Mouse (Mus musculus) heart, embryonic 10.5 days (tissue): ENCODE results near the gene Camk1g. TPM values are rescaled to one million over a fixed set of nuclear protein-coding genes. Genes with fewer than 3 reads are reported as not detected.

Source experiments
- DNase-seq: peaks from one replicate; pipeline ENCODE4 v3.0.0-alpha.2; 2017; ENCODE audit warnings: low spot score
- H3K27ac ChIP-seq: fragments of 300-500 bp; sonication (generic); 2 replicates; pipeline ENCODE4 v1.5.1; 2016; ENCODE audit warnings: mild to moderate bottlenecking
- H3K27me3 ChIP-seq: fragments of 300-500 bp; sonication (generic); 2 replicates; pipeline ENCODE4 v1.6.1; 2016; ENCODE audit warnings: mild to moderate bottlenecking; ENCODE audit not compliant: poor library complexity, insufficient read depth, severe bottlenecking
- H3K36me3 ChIP-seq: fragments of 300-500 bp; sonication (generic); 2 replicates; pipeline ENCODE4 v1.6.1; 2016; ENCODE audit warnings: mild to moderate bottlenecking, moderate library complexity
- H3K4me1 ChIP-seq: fragments of 300-500 bp; sonication (generic); 2 replicates; pipeline ENCODE4 v1.6.1; 2016; ENCODE audit warnings: mild to moderate bottlenecking
- H3K4me3 ChIP-seq: fragments of 300-500 bp; sonication (generic); 2 replicates; pipeline ENCODE4 v1.5.1; 2016; ENCODE audit warnings: mild to moderate bottlenecking, moderate library complexity
- H3K9me3 ChIP-seq: fragments of 300-500 bp; sonication (generic); 2 replicates; pipeline ENCODE4 v1.6.1; 2016; ENCODE audit warnings: mild to moderate bottlenecking, moderate library complexity
- WGBS: fragments of 180-500 bp; shearing (Covaris S2); methylation state at CpG from one replicate; pipeline ENCODE4 v1.1.7; 2016; 5-methylcytosine and 5-hydroxymethylcytosine counted together
- polyA plus RNA-seq: library from polyadenylated mRNA; unstranded; fragments of >200 nt; fragmentation: Nextera tagmentation; extraction: Ambion mirVana; gene quantifications from 2 replicates; pipeline ENCODE4 v1.2.1, GENCODE M21; 2016

Camk1g gene
- polyA plus RNA-seq, 1 experiment from 2014 or later: 8.3 TPM

- H3K27ac ChIP-seq: no peak overlapping the region
- WGBS: 66% methylated on average over 7 of the region's 7 CpGs
- no peak for DNase-seq
These were observed 43.5 kb downstream of the Camk1g start for GRCm38 (mm10) chr1:193326456-193327145.

GRCm38 (mm10) chr1:193325891-193326290 lies 44.2 kb downstream of the Camk1g start:
- peaks cover 19% of the 10 kb centered on the region for H3K27me3 ChIP-seq
- H3K27ac ChIP-seq: no peak overlapping the region
- DNase-seq: no peak
- WGBS: 84% methylated on average over 6 of the region's 6 CpGs
- peaks cover 24% of the 10 kb centered on the region for H3K4me1 ChIP-seq
- no peaks in the 10 kb centered on the region for H3K36me3 ChIP-seq
- no peak overlapping the region for H3K4me3 ChIP-seq
- no peaks in the 10 kb centered on the region for H3K9me3 ChIP-seq

More at GRCm38 (mm10) chr1:193326456-193327145, 43.5 kb downstream of the Camk1g start:
- Histone ChIP-seq H3K36me3 (no peaks in the 10 kb centered on the region), H3K27me3 (peaks cover 25% of the 10 kb centered on the region), H3K4me1 (peaks cover 24% of the 10 kb centered on the region), H3K4me3 (no peak overlapping the region), H3K9me3 (no peaks in the 10 kb centered on the region)

GRCm38 (mm10) chr1:193324224-193324623 lies 45.9 kb downstream of the Camk1g start:
- no peaks in the 10 kb centered on the region for H3K9me3 ChIP-seq

GRCm38 (mm10) chr1:193323686-193324085 lies 46.4 kb downstream of the Camk1g start:
- peaks cover 4% of the 10 kb centered on the region; the same call in 1 of the 2 replicates for H3K27me3 ChIP-seq
- no peak overlapping the region for H3K4me3 ChIP-seq
- H3K36me3 ChIP-seq: no peaks in the 10 kb centered on the region
- no peak for DNase-seq
- H3K4me1 ChIP-seq: peaks cover 17% of the 10 kb centered on the region
- no peaks in the 10 kb centered on the region for H3K9me3 ChIP-seq
- no peak overlapping the region for H3K27ac ChIP-seq
- 86% methylated on average over 6 of the region's 6 CpGs for WGBS

More at GRCm38 (mm10) chr1:193324224-193324623, 45.9 kb downstream of the Camk1g start:
- H3K27ac ChIP-seq: no peak overlapping the region
- 40% methylated on average over 2 of the region's 2 CpGs for WGBS
- peaks cover 6% of the 10 kb centered on the region; the same call in 1 of the 2 replicates for H3K27me3 ChIP-seq
- DNase-seq: no peak
- no peaks in the 10 kb centered on the region for H3K36me3 ChIP-seq
- H3K4me3 ChIP-seq: no peak overlapping the region
- peaks cover 17% of the 10 kb centered on the region for H3K4me1 ChIP-seq

- Histone ChIP-seq H3K9me3 (no peaks in the 10 kb centered on the region), H3K4me1 (peaks cover 39% of the 10 kb centered on the region), H3K27me3 (no peaks in the 10 kb centered on the region), H3K4me3 (no peak overlapping the region), H3K36me3 (no peaks in the 10 kb centered on the region), H3K27ac (no peak overlapping the region)
- 82% methylated on average over 8 of the region's 8 CpGs for WGBS
- no peak for DNase-seq
These were observed 49.7 kb downstream of the Camk1g start for GRCm38 (mm10) chr1:193320398-193320797.

- no peak for DNase-seq
- H3K4me3 ChIP-seq: no peak overlapping the region
- WGBS: 59% methylated on average over 3 of the region's 3 CpGs
- peaks cover 46% of the 10 kb centered on the region for H3K4me1 ChIP-seq
- H3K27me3 ChIP-seq: no peaks in the 10 kb centered on the region
- H3K9me3 ChIP-seq: no peaks in the 10 kb centered on the region
- H3K27ac ChIP-seq: no peak overlapping the region; the same call in 1 of the 2 replicates
- H3K36me3 ChIP-seq: no peaks in the 10 kb centered on the region
These were observed 50.4 kb downstream of the Camk1g start for GRCm38 (mm10) chr1:193319721-193320120.

GRCm38 (mm10) chr1:193317159-193317559 lies 52.9 kb downstream of the Camk1g start:
- Histone ChIP-seq H3K27ac (peak overlapping the region; percentile 88), H3K36me3 (no peaks in the 10 kb centered on the region), H3K4me1 (peaks cover 37% of the 10 kb centered on the region), H3K27me3 (no peaks in the 10 kb centered on the region), H3K9me3 (no peaks in the 10 kb centered on the region), H3K4me3 (no peak overlapping the region)
- WGBS: 14% methylated on average over 6 of the region's 6 CpGs
- DNase-seq: peak; percentile 90

GRCm38 (mm10) chr1:193316358-193316750 lies 53.7 kb downstream of the Camk1g start:
- Histone ChIP-seq H3K9me3 (no peaks in the 10 kb centered on the region), H3K27ac (peak overlapping the region; percentile 88), H3K4me1 (peaks cover 45% of the 10 kb centered on the region), H3K36me3 (no peaks in the 10 kb centered on the region), H3K4me3 (no peak overlapping the region), H3K27me3 (no peaks in the 10 kb centered on the region)
- DNase-seq: no peak
- 41% methylated on average over 9 of the region's 9 CpGs for WGBS

GRCm38 (mm10) chr1:193315705-193316357 lies 54.3 kb downstream of the Camk1g start:
- Histone ChIP-seq H3K27ac (peak overlapping the region; percentile 88), H3K4me3 (no peak overlapping the region), H3K4me1 (peaks cover 50% of the 10 kb centered on the region), H3K36me3 (no peaks in the 10 kb centered on the region), H3K9me3 (no peaks in the 10 kb centered on the region), H3K27me3 (no peaks in the 10 kb centered on the region)
- DNase-seq: peak; percentile 90
- WGBS: 37% methylated on average over 5 of the region's 5 CpGs

- no peak overlapping the region for H3K4me3 ChIP-seq
- peak overlapping the region; percentile 52; the same call in 1 of the 2 replicates for H3K27ac ChIP-seq
- no peaks in the 10 kb centered on the region for H3K9me3 ChIP-seq
- peaks cover 39% of the 10 kb centered on the region for H3K4me1 ChIP-seq
- DNase-seq: no peak
- no peaks in the 10 kb centered on the region for H3K36me3 ChIP-seq
- 60% methylated on average over 1 of the region's 1 CpGs for WGBS
- no peaks in the 10 kb centered on the region for H3K27me3 ChIP-seq
These were observed 58.5 kb downstream of the Camk1g start for GRCm38 (mm10) chr1:193311596-193311995.

- DNase-seq: no peak
- Histone ChIP-seq H3K4me1 (peaks cover 29% of the 10 kb centered on the region), H3K9me3 (no peaks in the 10 kb centered on the region), H3K27me3 (no peaks in the 10 kb centered on the region), H3K27ac (0 out of 2 replicates have a peak overlapping the region, but pooled peaks have one; percentile 17), H3K36me3 (no peaks in the 10 kb centered on the region), H3K4me3 (no peak overlapping the region)
- 79% methylated on average over 3 of the region's 3 CpGs for WGBS
These were observed 59.5 kb downstream of the Camk1g start for GRCm38 (mm10) chr1:193310519-193311085.

GRCm38 (mm10) chr1:193309785-193310518 lies 60.1 kb downstream of the Camk1g start:
- Histone ChIP-seq H3K9me3 (no peaks in the 10 kb centered on the region), H3K36me3 (no peaks in the 10 kb centered on the region), H3K4me3 (no peak overlapping the region), H3K27me3 (no peaks in the 10 kb centered on the region), H3K4me1 (peaks cover 23% of the 10 kb centered on the region), H3K27ac (0 out of 2 replicates have a peak overlapping the region, but pooled peaks have one; percentile 17)
- WGBS: 38% methylated on average over 1 of the region's 1 CpGs
- DNase-seq: no peak
